Mouse (Mus musculus) myocyte (in vitro differentiated cells): ENCODE measurements around the gene Camkk1.

Source experiments
- CEBPB ChIP-seq: IDR thresholded peaks from 2 replicates; pipeline ENCODE4 v1.6.1; 2011; ENCODE audit warnings: mild to moderate bottlenecking, moderate library complexity; ENCODE audit not compliant: poor library complexity, insufficient read depth, severe bottlenecking
- E2F4 ChIP-seq: IDR thresholded peaks from one replicate; pipeline ENCODE4 v1.6.1; 2011; ENCODE audit warnings: mild to moderate bottlenecking, control low read depth, moderate library complexity; ENCODE audit not compliant: insufficient read depth
- MAX ChIP-seq: IDR thresholded peaks from one replicate; pipeline ENCODE4 v1.6.1; 2011; ENCODE audit warnings: low read depth, mild to moderate bottlenecking, control low read depth
- MYOD1 ChIP-seq, 3 experiments: IDR thresholded peaks; one replicate each; pipeline ENCODE4 v1.6.1; 2011; ENCODE audit warnings: control low read depth in 2 of 3, low read depth in 2 of 3, mild to moderate bottlenecking in 2 of 3, moderate library complexity in 1 of 3; ENCODE audit not compliant: insufficient read length in 2 of 3, control insufficient read depth in 1 of 3
- MYOG ChIP-seq, 3 experiments: IDR thresholded peaks; one replicate each; pipeline ENCODE4 v1.6.1; 2011; ENCODE audit warnings: control low read depth in 2 of 3, low read depth in 2 of 3, mild to moderate bottlenecking in 2 of 3; ENCODE audit not compliant: insufficient read length in 2 of 3, control insufficient read depth in 1 of 3, insufficient read depth in 1 of 3
- POLR2A ChIP-seq: IDR thresholded peaks from one replicate; pipeline ENCODE4 v1.6.1; 2011; ENCODE audit warnings: low read depth, mild to moderate bottlenecking, control low read depth, moderate library complexity; ENCODE audit not compliant: insufficient read length
- POLR2AphosphoS2 ChIP-seq: IDR thresholded peaks from one replicate; pipeline ENCODE4 v1.6.1; 2011; ENCODE audit warnings: low read depth, control low read depth; ENCODE audit not compliant: insufficient read length
- REST ChIP-seq: IDR thresholded peaks from one replicate; pipeline ENCODE4 v1.6.1; 2011; ENCODE audit warnings: mild to moderate bottlenecking, control low read depth, moderate library complexity; ENCODE audit not compliant: insufficient read depth, insufficient read length
- TCF12 ChIP-seq: IDR thresholded peaks from one replicate; pipeline ENCODE4 v1.6.1; 2011; ENCODE audit warnings: mild to moderate bottlenecking, control low read depth; ENCODE audit not compliant: poor library complexity, insufficient read depth, severe bottlenecking
- TCF3 ChIP-seq: IDR thresholded peaks from one replicate; pipeline ENCODE4 v1.6.1; 2011; ENCODE audit warnings: low read depth, control low read depth; ENCODE audit not compliant: insufficient read length
- USF1 ChIP-seq: IDR thresholded peaks from one replicate; pipeline ENCODE4 v1.6.1; 2011; ENCODE audit warnings: low read depth, mild to moderate bottlenecking, control low read depth, moderate library complexity

DNA sequence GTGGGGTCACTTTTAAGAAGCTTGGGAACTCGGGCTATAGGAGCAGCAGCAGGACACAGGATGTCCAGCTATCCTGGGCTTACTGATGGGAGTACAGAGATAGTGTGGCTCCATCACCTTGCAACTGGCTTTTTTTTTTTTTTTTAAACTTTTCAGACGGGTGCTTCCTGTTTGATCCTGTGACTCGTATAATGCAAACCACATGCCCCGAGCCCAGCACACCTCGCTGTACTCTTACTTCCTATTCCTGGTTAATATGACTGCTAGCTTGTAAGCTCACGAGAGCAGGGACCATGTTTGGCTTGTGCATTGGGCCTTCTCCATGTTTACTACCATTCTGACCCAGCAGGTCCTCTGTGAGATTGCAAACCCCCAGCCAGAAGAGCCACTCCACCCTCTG lies 65.5 kb downstream of the Camkk1 start:
- TF ChIP-seq USF1 (no peak), POLR2A (no peak), CEBPB (no peak), E2F4 (no peak), POLR2AphosphoS2 (no peak), MAX (no peak), TCF12 (no peak), TCF3 (no peak), REST (no peak), MYOG (IDR thresholded peaks at IDR 0.05; ENCODE audit: control insufficient read depth in 1 of 3, insufficient read depth in 1 of 3, insufficient read length in 2 of 3, low read depth in 2 of 3) (no peak), MYOD1 (IDR thresholded peaks at IDR 0.05; ENCODE audit: control insufficient read depth in 1 of 3, insufficient read length in 2 of 3, low read depth in 2 of 3) (no peak)
